Mouse (Mus musculus): ENCODE data around the gene Armh1.
"Not testable (repeated sequence)": the region's sequence is repeated elsewhere in the genome, so short reads cannot be mapped to it uniquely, and the experiment has no call there.

Gene Armh1

GRCm38 (mm10) chr4:117223001-117223400 lies 28.9 kb downstream of the Armh1 start:
- in situ Hi-C loops (cut with MboI, MseI), result no loop called here

GRCm38 (mm10) chr4:117221836-117222235 lies 30.1 kb downstream of the Armh1 start:
- in situ Hi-C loops (cut with MboI, MseI), result no loop called here

- in situ Hi-C loops (cut with MboI, MseI), result no loop called here
Observed at GRCm38 (mm10) chr4:117220741-117221515, 31.0 kb downstream of the Armh1 start.

- in situ Hi-C loops (cut with MboI, MseI), result no loop called here
Observed at GRCm38 (mm10) chr4:117218517-117219219, 33.3 kb downstream of the Armh1 start.

GRCm38 (mm10) chr4:117217029-117217428 lies 34.9 kb downstream of the Armh1 start:
- in situ Hi-C loops (cut with MboI, MseI), result no loop called here

GRCm38 (mm10) chr4:117214250-117214649 lies 37.7 kb downstream of the Armh1 start:
- in situ Hi-C loops (cut with MboI, MseI), result no loop called here

- in situ Hi-C loops (cut with MboI, MseI), result no loop called here
Observed at GRCm38 (mm10) chr4:117210147-117211074, 41.5 kb downstream of the Armh1 start.

- in situ Hi-C loops (cut with MboI, MseI), result no loop called here
Observed at GRCm38 (mm10) chr4:117209592-117209991, 42.3 kb downstream of the Armh1 start.

GRCm38 (mm10) chr4:117202992-117203354 lies 49.0 kb downstream of the Armh1 start:
- in situ Hi-C loops (cut with MboI, MseI), result no loop called here

- in situ Hi-C loops (cut with MboI, MseI), result no loop called here
Observed at GRCm38 (mm10) chr4:117202046-117202991, 49.6 kb downstream of the Armh1 start.

GRCm38 (mm10) chr4:117191804-117192203 lies 60.1 kb downstream of the Armh1 start:
- in situ Hi-C loops (cut with MboI, MseI), result no loop called here

- in situ Hi-C loops (cut with MboI, MseI), result no loop called here
Observed at GRCm38 (mm10) chr4:117190660-117191059, 61.3 kb downstream of the Armh1 start.

- in situ Hi-C loops (cut with MboI, MseI), result no loop called here
Observed at GRCm38 (mm10) chr4:117189856-117190543, 61.9 kb downstream of the Armh1 start.

- in situ Hi-C loops (cut with MboI, MseI), result no loop called here
Observed at GRCm38 (mm10) chr4:117189382-117189855, 62.5 kb downstream of the Armh1 start.

- in situ Hi-C loops (cut with MboI, MseI), result no loop called here
Observed at GRCm38 (mm10) chr4:117188969-117189368, 63.0 kb downstream of the Armh1 start.

GRCm38 (mm10) chr4:117182759-117183096 lies 69.2 kb downstream of the Armh1 start:
- in situ Hi-C loops (cut with MboI, MseI), result not testable (repeated sequence)

GRCm38 (mm10) chr4:117181863-117182758 lies 69.8 kb downstream of the Armh1 start, which contains the start of gene Kif2c:
TSS of gene Kif2c (minus strand) at chr4:117182639.
- in situ Hi-C loops (cut with MboI, MseI), result no loop called here

- in situ Hi-C loops (cut with MboI, MseI), result loop anchor here in 1 of 2 experiments (10.0 kb wide), 1 partner anchor 475 kb away; no protein-coding TSS in a partner anchor
Observed at GRCm38 (mm10) chr4:117169936-117170335, 82.0 kb downstream of the Armh1 start.

Data from T-helper 17 cell (primary cell).